Mouse (Mus musculus) brain, embryonic 14.5 days (tissue): Measurements from ENCODE around the gene Senp1. TPM values are rescaled to one million over a fixed set of nuclear protein-coding genes. Genes with fewer than 3 reads are reported as not detected.
A peak's percentile ranks its signal among the peaks of the same experiment; 100 is the strongest.

Experiments used
- DNase-seq: peaks from one replicate; pipeline ENCODE4 v3.0.0-alpha.2; 2011; ENCODE audit warnings: low read depth
- CTCF ChIP-seq: fragments of 200-500 bp; IDR thresholded peaks from 2 replicates; pipeline ENCODE4 v1.5.1; 2012; ENCODE audit warnings: inconsistent platforms, mild to moderate bottlenecking, moderate library complexity, borderline replicate concordance; ENCODE audit not compliant: insufficient read depth, insufficient read length; ENCODE audit errors: extremely low read depth
- POLR2A ChIP-seq: fragments of 200-500 bp; IDR thresholded peaks from 2 replicates; pipeline ENCODE4 v1.6.1; 2012; ENCODE audit warnings: mild to moderate bottlenecking, inconsistent platforms, borderline replicate concordance; ENCODE audit not compliant: poor library complexity, insufficient read depth, insufficient read length, severe bottlenecking; ENCODE audit errors: extremely low read depth
- polyA plus RNA-seq: library from polyadenylated mRNA; depleted of rRNA; stranded (reverse); fragments of >200 nt; gene quantifications from 2 replicates; pipeline ENCODE4 v1.2.3, GENCODE M21; 2012

The Senp1 gene
- polyA plus RNA-seq, 1 experiment: 25.3 TPM

GRCm38 (mm10) chr15:98131001-98131400, 37.5 kb upstream of the Senp1 start:
- no peak for DNase-seq
- TF ChIP-seq POLR2A: no peak
- TF ChIP-seq CTCF: no peak

- TF ChIP-seq POLR2A (no peak), CTCF (no peak)
Measured at GRCm38 (mm10) chr15:98120831-98121230, 27.3 kb upstream of the Senp1 start.

GRCm38 (mm10) chr15:98119363-98119762, 25.8 kb upstream of the Senp1 start:
- no peak for DNase-seq
- TF ChIP-seq CTCF: no peak
- no peak for TF ChIP-seq POLR2A

More at GRCm38 (mm10) chr15:98120831-98121230, 27.3 kb upstream of the Senp1 start:
- no peak for DNase-seq

GRCm38 (mm10) chr15:98116287-98116686, 22.7 kb upstream of the Senp1 start:
- DNase-seq: no peak
- TF ChIP-seq POLR2A: no peak
- TF ChIP-seq CTCF: no peak

GRCm38 (mm10) chr15:98115779-98116163, 22.2 kb upstream of the Senp1 start:
- TF ChIP-seq CTCF (no peak), POLR2A (no peak)
- no peak for DNase-seq

- no peak for DNase-seq
- no peak for TF ChIP-seq POLR2A
- TF ChIP-seq CTCF: no peak
Measured at GRCm38 (mm10) chr15:98114852-98115778, 21.6 kb upstream of the Senp1 start.

GRCm38 (mm10) chr15:98114098-98114851, 20.7 kb upstream of the Senp1 start:
- DNase-seq: no peak
- TF ChIP-seq POLR2A: no peak
- no peak for TF ChIP-seq CTCF

GRCm38 (mm10) chr15:98111791-98112190, 18.2 kb upstream of the Senp1 start:
- TF ChIP-seq CTCF (no peak), POLR2A (no peak)
- no peak for DNase-seq

- DNase-seq: peak; percentile 96
- TF ChIP-seq POLR2A (peak; percentile 15; the same call in 1 of the 2 replicates), CTCF (no peak)
Measured at GRCm38 (mm10) chr15:98108297-98109152, 15.0 kb upstream of the Senp1 start.

GRCm38 (mm10) chr15:98107703-98108296, 14.3 kb upstream of the Senp1 start:
- no peak for DNase-seq
- TF ChIP-seq CTCF (no peak), POLR2A (no peak)
